Mouse (Mus musculus): ENCODE measurements at regions not wholly inside any gene's neighbourhood (a gene's known extent, or its start where the extent isn't known, plus 50 kb on each side); places are given as distances from the start of the nearest gene placed in this dataset.

DNA sequence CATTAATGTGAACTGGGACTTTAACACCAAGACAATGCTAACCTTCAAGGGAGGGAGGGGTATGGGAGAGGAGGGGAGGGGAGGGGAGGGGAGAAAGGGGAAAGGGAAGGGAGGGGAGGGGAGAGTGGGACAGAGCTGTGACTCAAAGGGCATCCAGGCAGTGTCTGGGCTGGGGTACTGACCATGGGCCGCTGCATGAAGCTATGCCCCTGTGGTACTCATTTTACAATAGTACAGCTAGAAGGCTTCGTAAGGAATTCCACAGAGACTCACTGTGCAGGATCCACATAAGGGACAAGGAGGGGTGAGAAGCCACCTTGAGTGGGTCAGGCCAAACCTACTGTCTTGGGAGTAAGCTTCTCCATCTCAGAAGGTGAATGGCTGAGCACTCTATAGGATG is 403.1 kb downstream of the Glrx3 start:
- TF ChIP-seq POLR2A (IDR thresholded peaks at IDR 0.05; ENCODE audit: control insufficient read depth, extremely low read depth, insufficient read depth, low read length, poor library complexity): no peak
- no peak for TF ChIP-seq CTCF (IDR thresholded peaks at IDR 0.05; ENCODE audit: borderline replicate concordance, control insufficient read depth, extremely low read depth, insufficient read depth, low read length, poor library complexity)
